Mouse (Mus musculus) hindbrain, embryonic 16.5 days (tissue): ENCODE results near the gene Wdr66. TPM values are rescaled to one million over a fixed set of nuclear protein-coding genes. Genes with fewer than 3 reads are reported as not detected.

Experiments
- ATAC-seq: fragments of 200-750 bp; cut with Nextera tagmentation; 2 replicates; pipeline ENCODE4 v1.8.0; 2017; ENCODE audit warnings: moderate TSS enrichment, moderate library complexity
- H3K27ac ChIP-seq: fragments of 300-500 bp; sonication (generic); 2 replicates; pipeline ENCODE4 v1.5.1; 2014; ENCODE audit warnings: low read depth, mild to moderate bottlenecking, control low read depth, low read length, moderate library complexity
- H3K27me3 ChIP-seq: fragments of 300-500 bp; sonication (generic); replicated peaks from 2 replicates; pipeline ENCODE4 v1.6.1; 2014; ENCODE audit warnings: low read length; ENCODE audit not compliant: control insufficient read depth, insufficient read depth
- H3K36me3 ChIP-seq: fragments of 300-500 bp; sonication (generic); 2 replicates; pipeline ENCODE4 v1.6.1; 2014; ENCODE audit warnings: mild to moderate bottlenecking, low read length, moderate library complexity, mixed read lengths; ENCODE audit not compliant: control insufficient read depth, insufficient read depth
- H3K4me1 ChIP-seq: fragments of 300-500 bp; sonication (generic); 2 replicates; pipeline ENCODE4 v1.6.1; 2014; ENCODE audit warnings: low read depth, low read length; ENCODE audit not compliant: control insufficient read depth, insufficient read depth
- H3K4me2 ChIP-seq: fragments of 300-500 bp; sonication (generic); 2 replicates; pipeline ENCODE4 v1.6.1; 2014; ENCODE audit warnings: mild to moderate bottlenecking, low read length, control low read depth, moderate library complexity
- H3K4me3 ChIP-seq: fragments of 300-500 bp; sonication (generic); 2 replicates; pipeline ENCODE4 v1.5.1; 2014; ENCODE audit warnings: mild to moderate bottlenecking, low read length, control low read depth, moderate library complexity
- H3K9ac ChIP-seq: fragments of 300-500 bp; sonication (generic); 2 replicates; pipeline ENCODE4 v1.6.1; 2014; ENCODE audit warnings: low read depth, mild to moderate bottlenecking, control low read depth, low read length, moderate library complexity
- H3K9me3 ChIP-seq: fragments of 300-500 bp; sonication (generic); 2 replicates; pipeline ENCODE4 v1.6.1; 2014; ENCODE audit warnings: mild to moderate bottlenecking, low read length, moderate library complexity; ENCODE audit not compliant: control insufficient read depth
- WGBS: fragments of 180-500 bp; shearing (Covaris S2); extraction: QIAGEN DNeasy Blood & Tissue Kit; methylation state at CpG from one replicate; pipeline ENCODE4 v1.1.7; 2014; 5-methylcytosine and 5-hydroxymethylcytosine counted together
- polyA plus RNA-seq: library from polyadenylated mRNA; unstranded; fragments of >200 nt; fragmentation: Nextera tagmentation; extraction: Ambion mirVana; gene quantifications from 2 replicates; pipeline ENCODE4 v1.2.1, GENCODE M21; 2015

Gene Wdr66
- polyA plus RNA-seq, 1 experiment from 2014 or later = 1.4 TPM

- Histone ChIP-seq H3K4me2 (no peak overlapping the region), H3K9ac (no peak overlapping the region), H3K4me1 (peaks cover 4% of the 10 kb centered on the region; the same call in 1 of the 2 replicates), H3K27me3 (no peaks in the 10 kb centered on the region), H3K4me3 (no peak overlapping the region), H3K9me3 (no peaks in the 10 kb centered on the region), H3K36me3 (no peaks in the 10 kb centered on the region), H3K27ac (no peak overlapping the region)
- WGBS = 76% methylated on average over 8 of the region's 8 CpGs
- no peak for ATAC-seq
Measured at GRCm38 (mm10) chr5:123260698-123261097, 8.8 kb downstream of the Wdr66 start.

GRCm38 (mm10) chr5:123266909-123267308 is 15.0 kb downstream of the Wdr66 start:
- no peaks in the 10 kb centered on the region for H3K36me3 ChIP-seq
- 0 out of 2 replicates have a peak, but pooled peaks cover 2% of the 10 kb centered on the region for H3K9me3 ChIP-seq
- no peak for ATAC-seq
- H3K27me3 ChIP-seq = no peaks in the 10 kb centered on the region
- H3K4me2 ChIP-seq = no peak overlapping the region
- H3K4me1 ChIP-seq = no peaks in the 10 kb centered on the region
- H3K4me3 ChIP-seq = no peak overlapping the region
- 90% methylated on average over 3 of the region's 3 CpGs for WGBS
- no peak overlapping the region for H3K27ac ChIP-seq
- H3K9ac ChIP-seq = no peak overlapping the region

GRCm38 (mm10) chr5:123268477-123269474 is 16.9 kb downstream of the Wdr66 start:
- ATAC-seq = no peak
- 76% methylated on average over 28 of the region's 28 CpGs for WGBS
- Histone ChIP-seq H3K36me3 (no peaks in the 10 kb centered on the region), H3K4me2 (no peak overlapping the region), H3K4me1 (no peaks in the 10 kb centered on the region), H3K9ac (no peak overlapping the region), H3K4me3 (no peak overlapping the region), H3K9me3 (0 out of 2 replicates have a peak, but pooled peaks cover 2% of the 10 kb centered on the region), H3K27ac (no peak overlapping the region), H3K27me3 (no peaks in the 10 kb centered on the region)

- H3K9me3 ChIP-seq = 0 out of 2 replicates have a peak, but pooled peaks cover 2% of the 10 kb centered on the region
Measured at GRCm38 (mm10) chr5:123270917-123271316, 19.0 kb downstream of the Wdr66 start.

GRCm38 (mm10) chr5:123272927-123273326 is 21.0 kb downstream of the Wdr66 start:
- no peak for ATAC-seq
- Histone ChIP-seq H3K27me3 (no peaks in the 10 kb centered on the region), H3K4me3 (no peak overlapping the region), H3K9ac (no peak overlapping the region), H3K9me3 (0 out of 2 replicates have a peak, but pooled peaks cover 2% of the 10 kb centered on the region), H3K36me3 (no peaks in the 10 kb centered on the region), H3K4me2 (no peak overlapping the region), H3K27ac (no peak overlapping the region), H3K4me1 (peaks cover 6% of the 10 kb centered on the region)
- 40% methylated on average over 5 of the region's 5 CpGs for WGBS

More at GRCm38 (mm10) chr5:123270917-123271316, 19.0 kb downstream of the Wdr66 start:
- 63% methylated on average over 11 of the region's 11 CpGs for WGBS
- Histone ChIP-seq H3K9ac (no peak overlapping the region), H3K4me1 (peaks cover under 1% of the 10 kb centered on the region), H3K27me3 (no peaks in the 10 kb centered on the region), H3K36me3 (no peaks in the 10 kb centered on the region), H3K4me2 (no peak overlapping the region), H3K4me3 (no peak overlapping the region), H3K27ac (no peak overlapping the region)
- no peak for ATAC-seq

- ATAC-seq = peak; percentile 43
- H3K36me3 ChIP-seq = no peaks in the 10 kb centered on the region
- peak overlapping the region; percentile 31 for H3K27ac ChIP-seq
- H3K9ac ChIP-seq = no peak overlapping the region
- 67% methylated on average over 9 of the region's 9 CpGs for WGBS
- no peaks in the 10 kb centered on the region for H3K27me3 ChIP-seq
- no peak overlapping the region for H3K4me3 ChIP-seq
- H3K9me3 ChIP-seq = no peaks in the 10 kb centered on the region
- H3K4me1 ChIP-seq = peaks cover 6% of the 10 kb centered on the region
- H3K4me2 ChIP-seq = peak overlapping the region; percentile 29
Measured at GRCm38 (mm10) chr5:123276636-123277341, 24.9 kb downstream of the Wdr66 start.

- no peaks in the 10 kb centered on the region for H3K9me3 ChIP-seq
- no peak overlapping the region for H3K4me3 ChIP-seq
- peak overlapping the region; percentile 31 for H3K27ac ChIP-seq
- H3K9ac ChIP-seq = no peak overlapping the region
- H3K27me3 ChIP-seq = no peaks in the 10 kb centered on the region
- H3K4me2 ChIP-seq = no peak overlapping the region
- WGBS = 20% methylated on average over 7 of the region's 7 CpGs
- H3K4me1 ChIP-seq = peaks cover 6% of the 10 kb centered on the region
- no peaks in the 10 kb centered on the region for H3K36me3 ChIP-seq
- peak; percentile 69 for ATAC-seq
Measured at GRCm38 (mm10) chr5:123277342-123277701, 25.4 kb downstream of the Wdr66 start.

GRCm38 (mm10) chr5:123277704-123278103 is 25.8 kb downstream of the Wdr66 start:
- no peak overlapping the region for H3K4me3 ChIP-seq
- H3K36me3 ChIP-seq = no peaks in the 10 kb centered on the region
- H3K4me2 ChIP-seq = no peak overlapping the region
- H3K4me1 ChIP-seq = peaks cover 6% of the 10 kb centered on the region
- H3K27ac ChIP-seq = no peak overlapping the region; the same call in 1 of the 2 replicates
- ATAC-seq = no peak
- no peaks in the 10 kb centered on the region for H3K9me3 ChIP-seq
- H3K27me3 ChIP-seq = no peaks in the 10 kb centered on the region
- 62% methylated on average over 4 of the region's 4 CpGs for WGBS
- H3K9ac ChIP-seq = no peak overlapping the region

GRCm38 (mm10) chr5:123279248-123279647 is 27.3 kb downstream of the Wdr66 start:
- no peaks in the 10 kb centered on the region for H3K36me3 ChIP-seq
- 88% methylated on average over 4 of the region's 4 CpGs for WGBS
- ATAC-seq = no peak
- no peaks in the 10 kb centered on the region for H3K9me3 ChIP-seq
- H3K4me1 ChIP-seq = peaks cover 6% of the 10 kb centered on the region
- no peak overlapping the region for H3K4me3 ChIP-seq
- H3K27ac ChIP-seq = no peak overlapping the region
- H3K4me2 ChIP-seq = no peak overlapping the region; the same call in 1 of the 2 replicates
- H3K9ac ChIP-seq = no peak overlapping the region
- no peaks in the 10 kb centered on the region for H3K27me3 ChIP-seq
